Mouse (Mus musculus): ENCODE data around the gene Cypt1.

Cypt1 gene

DNA sequence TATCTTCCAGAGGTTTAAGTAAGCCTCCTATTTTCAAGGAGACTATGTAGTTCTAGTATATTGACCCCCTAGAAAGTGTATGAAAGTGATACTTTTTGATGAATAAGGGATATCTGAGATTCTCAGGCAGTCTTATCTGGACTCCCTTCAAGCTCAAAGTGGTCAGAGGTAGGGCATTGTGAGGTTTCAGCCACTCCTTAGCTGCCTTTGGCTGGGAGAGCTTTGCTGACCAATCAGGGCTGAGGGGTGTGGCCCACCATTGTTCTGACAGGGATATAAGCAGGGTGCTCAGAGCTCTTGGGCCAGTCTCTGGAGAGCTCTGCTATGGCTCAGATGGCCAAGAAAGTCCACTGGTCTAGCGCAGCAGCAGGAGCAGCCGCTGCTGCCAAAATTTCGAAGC is at the start of gene Cypt1:
TSS of gene Cypt1 (plus strand) at position 301 of the 400 bp plus-strand sequence.
- 96% methylated on average over 3 of the region's 3 CpGs for WGBS

DNA sequence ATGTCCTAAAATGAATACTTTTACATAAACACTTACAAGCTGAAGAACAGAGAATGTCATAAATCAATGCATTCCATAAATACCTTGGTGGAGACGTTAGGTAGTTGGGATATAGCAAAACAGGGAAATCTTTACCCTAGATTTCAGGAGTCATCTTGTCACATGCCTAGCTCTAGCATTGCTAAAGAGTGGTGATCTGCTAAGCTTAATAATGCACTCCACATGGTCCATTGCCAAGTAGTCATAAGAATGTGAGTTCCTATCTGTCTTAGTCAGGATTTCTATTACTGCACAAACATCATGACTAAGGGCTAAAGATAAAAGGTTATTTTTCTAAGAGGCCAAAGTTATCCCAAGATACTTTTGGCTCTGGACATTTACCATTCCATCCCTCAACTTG is 34.4 kb downstream of the Cypt1 start:
- 59% methylated on average over 1 of the region's 1 CpGs for WGBS
